Mouse (Mus musculus): ENCODE results near the gene Ubap1. TPM values are rescaled to one million over a fixed set of nuclear protein-coding genes. Genes with fewer than 3 reads are reported as not detected.

The Ubap1 gene
- total RNA-seq, 4 experiments from 2014 or later: 31.8 to 37.4 (median 33.7) TPM

- DNase-seq (ENCODE audit: low spot score): no peak
Observed at GRCm38 (mm10) chr4:41416966-41417365, 68.2 kb downstream of the Ubap1 start.

GRCm38 (mm10) chr4:41438931-41439330 is 90.1 kb downstream of the Ubap1 start:
- DNase-seq (ENCODE audit: low spot score): no peak

Other genes starting within 250 kb of the Ubap1 start
- gene Nol6, start 224.5 kb upstream of the Ubap1 start, total RNA-seq (2022): 10 to 100 TPM; 17.5 to 20.6 (median 18.8) TPM
- 100 to 1,000 TPM; 124 to 155 (median 142) TPM for gene Ube2r2, start 213.3 kb upstream of the Ubap1 start, total RNA-seq (2022)
- 10 to 100 TPM; 52.5 to 65.4 (median 57.5) TPM for gene Ubap2, start 73.9 kb upstream of the Ubap1 start, total RNA-seq (2022)
- 10 to 100 TPM; 22.9 to 35.5 (median 27.7) TPM for gene Dcaf12, start 34.1 kb upstream of the Ubap1 start, total RNA-seq (2022)
- gene Kif24, start 115.9 kb downstream of the Ubap1 start, total RNA-seq (2022): under 1 TPM; 0.22 to 0.63 (median 0.43) TPM
- 10 to 100 TPM; 32.9 to 48.6 (median 39.2) TPM for gene Nudt2, start 116.2 kb downstream of the Ubap1 start, total RNA-seq (2022)
- 10 to 100 TPM; 12.6 to 16.0 (median 13.7) TPM for gene AI464131, start 154.1 kb downstream of the Ubap1 start, total RNA-seq (2022)
- under 1 TPM in 1 of 4 experiments, not detected in 3; 0.41 TPM for gene 1110017D15Rik, start 168.3 kb downstream of the Ubap1 start, total RNA-seq (2022)
- gene Fam219a, start 220.5 kb downstream of the Ubap1 start, total RNA-seq (2022): 10 to 100 TPM; 12.3 to 16.5 (median 14.1) TPM
- 1 to 10 TPM; 1.7 to 6.2 (median 3.5) TPM for gene Dnaic1, start 220.8 kb downstream of the Ubap1 start, total RNA-seq (2022)